Mouse (Mus musculus): ENCODE results near the gene Capn15. TPM values are rescaled to one million over a fixed set of nuclear protein-coding genes. Genes with fewer than 3 reads are reported as not detected.

The Capn15 gene
- polyA plus RNA-seq (2012; rRNA removed) = 6.4 and 7.9 TPM in 2 replicates

GRCm38 (mm10) chr17:25985306-25986294 lies at the start of gene Capn15:
Gene Capn15 (minus strand): TSS chr17:25985796.

GRCm38 (mm10) chr17:25951803-25952623 lies 33.6 kb downstream of the Capn15 start, which contains the start of gene A930017K11Rik:
Gene A930017K11Rik (minus strand): TSS chr17:25952565.

DNA sequence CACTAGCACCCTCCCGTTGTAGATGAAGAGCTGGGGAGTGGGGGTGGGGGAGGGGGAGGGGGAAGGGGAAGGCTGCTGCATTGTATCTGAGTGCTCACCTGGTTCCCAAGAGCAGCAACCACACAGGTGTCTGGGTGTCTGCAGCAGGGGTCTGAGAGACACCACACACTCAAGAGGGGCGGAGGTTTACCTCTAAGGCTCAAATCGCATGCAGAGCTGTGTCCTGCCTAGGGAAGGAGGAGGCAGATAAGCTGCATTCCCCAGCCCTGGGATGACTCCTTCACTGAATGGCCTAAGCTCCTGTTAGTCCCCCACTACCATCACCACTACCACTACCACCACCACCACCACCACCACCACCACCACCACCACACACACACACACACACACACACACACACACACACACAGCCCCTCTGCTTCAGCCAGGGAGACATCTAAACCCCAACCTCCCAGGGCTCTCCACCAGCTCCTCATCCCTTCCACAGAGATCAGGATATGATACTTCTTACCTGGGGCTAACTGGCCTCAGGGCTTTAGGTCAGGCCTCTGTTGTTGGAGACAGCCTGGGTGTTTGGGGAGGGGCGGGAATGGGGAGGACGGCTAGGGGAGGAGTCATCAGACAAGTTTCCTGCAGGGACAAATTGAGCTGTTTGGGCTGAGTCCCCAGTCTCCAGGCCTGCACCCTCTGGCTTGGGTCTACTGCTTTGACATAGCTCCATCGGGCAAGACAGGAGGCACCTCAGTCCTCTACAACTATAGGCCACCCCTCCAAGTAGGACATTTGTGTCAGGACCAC lies 41.0 kb downstream of the Capn15 start, which contains the start of the genes Pigq and Nhlrc4:
Pigq (minus strand) TSS at position 571 of the 798 bp plus-strand sequence.
Nhlrc4 (minus strand) TSS at position 596 of the 798 bp plus-strand sequence.

DNA sequence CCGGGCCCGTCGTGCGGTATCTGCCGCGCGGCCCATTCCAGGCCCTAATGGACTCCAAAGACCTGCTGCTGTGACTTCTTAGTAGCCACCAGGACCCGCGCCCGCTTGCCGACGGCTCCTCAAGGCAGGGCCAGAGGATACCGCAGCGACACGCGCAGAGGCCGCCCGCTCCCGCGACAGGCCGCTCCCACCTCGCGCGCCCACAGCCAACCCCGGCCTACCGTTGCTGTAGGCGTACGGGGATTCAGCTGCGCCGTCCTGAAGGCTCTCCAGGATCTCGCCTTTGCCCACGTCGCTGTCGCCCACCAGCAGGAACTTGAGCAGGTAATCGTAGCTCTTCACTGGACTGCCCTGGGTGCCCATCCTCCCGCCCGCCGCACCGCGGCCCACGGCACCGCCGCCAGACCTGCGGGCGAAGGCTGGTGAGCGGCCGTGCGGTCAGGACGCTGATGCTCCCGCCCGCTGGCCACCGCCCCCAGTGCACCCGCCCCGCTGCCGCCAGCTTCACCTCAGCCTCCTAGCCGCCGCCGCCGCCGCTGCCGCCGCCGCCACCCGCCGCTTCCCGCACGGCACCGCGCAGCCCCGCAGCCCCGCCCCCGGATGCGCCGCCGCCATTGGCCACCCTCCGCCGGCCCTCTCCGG lies 66.3 kb downstream of the Capn15 start, which contains the start of gene Rab40c:
Rab40c (minus strand) TSS at position 584 of the 642 bp plus-strand sequence.

Other genes starting within 250 kb of the Capn15 start
- gene Mslnl, start 249.8 kb downstream of the Capn15 start, polyA plus RNA-seq (2012; rRNA removed) = 0.01 TPM in 1 of 2 replicates, not detected in the other
- gene Msln, start 231.4 kb downstream of the Capn15 start, polyA plus RNA-seq (2012; rRNA removed) = 0.67 and 1.3 TPM in 2 replicates
- gene Narfl, start 212.0 kb downstream of the Capn15 start, polyA plus RNA-seq (2012; rRNA removed) = 8.8 and 10.3 TPM in 2 replicates
- 6.6 and 6.9 TPM in 2 replicates for gene Haghl, start 200.1 kb downstream of the Capn15 start, polyA plus RNA-seq (2012; rRNA removed)
- 0.02 TPM in 2 replicates for gene Ccdc78, start 199.2 kb downstream of the Capn15 start, polyA plus RNA-seq (2012; rRNA removed)
- 45.1 and 48.5 TPM in 2 replicates for gene Fam173a, start 192.9 kb downstream of the Capn15 start, polyA plus RNA-seq (2012; rRNA removed)
- 0.27 TPM in 1 of 2 replicates, not detected in the other for gene AC134908.4, start 190.1 kb downstream of the Capn15 start, polyA plus RNA-seq (2012; rRNA removed)
- 17.5 and 18.6 TPM in 2 replicates for gene Metrn, start 188.7 kb downstream of the Capn15 start, polyA plus RNA-seq (2012; rRNA removed)
- 0.05 and 0.07 TPM in 2 replicates for gene Fbxl16, start 176.7 kb downstream of the Capn15 start, polyA plus RNA-seq (2012; rRNA removed)
- gene Wdr24, start 162.2 kb downstream of the Capn15 start, polyA plus RNA-seq (2012; rRNA removed) = 12.5 and 14.2 TPM in 2 replicates
- gene Jmjd8, start 156.9 kb downstream of the Capn15 start, polyA plus RNA-seq (2012; rRNA removed) = 14.5 and 16.3 TPM in 2 replicates
- 80.4 and 87.9 TPM in 2 replicates for gene Stub1, start 152.4 kb downstream of the Capn15 start, polyA plus RNA-seq (2012; rRNA removed)
- 1.1 and 1.3 TPM in 2 replicates for gene Rhbdl1, start 148.5 kb downstream of the Capn15 start, polyA plus RNA-seq (2012; rRNA removed)
- 2.3 and 3.3 TPM in 2 replicates for gene Gm20683, start 144.0 kb downstream of the Capn15 start, polyA plus RNA-seq (2012; rRNA removed)
- gene Rhot2, start 140.9 kb downstream of the Capn15 start, polyA plus RNA-seq (2012; rRNA removed) = 30.0 and 33.7 TPM in 2 replicates
- gene Wdr90, start 124.3 kb downstream of the Capn15 start, polyA plus RNA-seq (2012; rRNA removed) = 15.6 and 18.5 TPM in 2 replicates
- gene Mcrip2, start 117.0 kb downstream of the Capn15 start, polyA plus RNA-seq (2012; rRNA removed) = 18.4 and 20.6 TPM in 2 replicates
- gene Mettl26, start 110.7 kb downstream of the Capn15 start, polyA plus RNA-seq (2012; rRNA removed) = 41.0 and 42.6 TPM in 2 replicates
- gene Wfikkn1, start 104.9 kb downstream of the Capn15 start, polyA plus RNA-seq (2012; rRNA removed) = 0.49 and 0.51 TPM in 2 replicates
- gene Rab40c, start 66.1 kb downstream of the Capn15 start, polyA plus RNA-seq (2012; rRNA removed) = 5.4 and 6.5 TPM in 2 replicates
- 226 and 261 TPM in 2 replicates for gene Pigq, start 40.9 kb downstream of the Capn15 start, polyA plus RNA-seq (2012; rRNA removed)
- gene Nhlrc4, start 40.8 kb downstream of the Capn15 start, polyA plus RNA-seq (2012; rRNA removed) = 7.0 and 10.4 TPM in 2 replicates
- gene A930017K11Rik, start 33.2 kb downstream of the Capn15 start, polyA plus RNA-seq (2012; rRNA removed) = 0.14 and 0.16 TPM in 2 replicates
- gene Rab11fip3, start 83.8 kb upstream of the Capn15 start, polyA plus RNA-seq (2012; rRNA removed) = 2.2 and 2.3 TPM in 2 replicates
- 6.4 and 7.8 TPM in 2 replicates for gene Decr2, start 104.5 kb upstream of the Capn15 start, polyA plus RNA-seq (2012; rRNA removed)
- 48.3 and 52.3 TPM in 2 replicates for gene Nme4, start 109.8 kb upstream of the Capn15 start, polyA plus RNA-seq (2012; rRNA removed)
- 2.7 and 2.9 TPM in 2 replicates for gene Tmem8, start 127.5 kb upstream of the Capn15 start, polyA plus RNA-seq (2012; rRNA removed)
- gene Mrpl28, start 137.7 kb upstream of the Capn15 start, polyA plus RNA-seq (2012; rRNA removed) = 50.9 and 59.1 TPM in 2 replicates
- 9.3 and 10.6 TPM in 2 replicates for gene Axin1, start 152.9 kb upstream of the Capn15 start, polyA plus RNA-seq (2012; rRNA removed)
- 21.8 and 28.3 TPM in 2 replicates for gene Pdia2, start 213.3 kb upstream of the Capn15 start, polyA plus RNA-seq (2012; rRNA removed)
- gene Rgs11, start 217.2 kb upstream of the Capn15 start, polyA plus RNA-seq (2012; rRNA removed) = 0.28 and 0.46 TPM in 2 replicates
- gene Arhgdig, start 222.0 kb upstream of the Capn15 start, polyA plus RNA-seq (2012; rRNA removed) = 11.0 and 12.5 TPM in 2 replicates